Mouse (Mus musculus) spleen, adult 2 months (tissue): ENCODE results near the gene Slc3a2. TPM values are rescaled to one million over a fixed set of nuclear protein-coding genes. Genes with fewer than 3 reads are reported as not detected.

Experiments
- DNase-seq, 2 experiments: peaks; one replicate each; pipeline versions ENCODE4 v3.0.0 to v3.0.0-alpha.2; 2012 to 2021; ENCODE audit warnings: low spot score in 2 of 2, low read depth in 1 of 2
- H3K27ac ChIP-seq: fragments of 200-500 bp; 2 replicates; pipeline ENCODE4 v1.5.1; 2012; ENCODE audit warnings: low read length, inconsistent platforms; ENCODE audit not compliant: insufficient read depth
- H3K27me3 ChIP-seq: fragments of 200-500 bp; 2 replicates; pipeline ENCODE4 v1.6.1; 2012; ENCODE audit warnings: mild to moderate bottlenecking, moderate library complexity, low read length, inconsistent platforms; ENCODE audit not compliant: control insufficient read depth, insufficient read depth
- H3K36me3 ChIP-seq: fragments of 200-500 bp; 2 replicates; pipeline ENCODE4 v1.6.1; 2012; ENCODE audit warnings: mild to moderate bottlenecking, low read length, inconsistent platforms; ENCODE audit not compliant: control insufficient read depth, insufficient read depth
- H3K4me1 ChIP-seq: fragments of 200-500 bp; 2 replicates; pipeline ENCODE4 v1.6.1; 2011; ENCODE audit warnings: inconsistent platforms; ENCODE audit not compliant: control insufficient read depth, insufficient read depth, insufficient read length
- H3K4me3 ChIP-seq: fragments of 200-500 bp; 2 replicates; pipeline ENCODE4 v1.5.1; 2011; ENCODE audit warnings: mild to moderate bottlenecking, inconsistent platforms; ENCODE audit not compliant: insufficient read depth, insufficient read length; ENCODE audit errors: extremely low read depth
- CTCF ChIP-seq: fragments of 200-500 bp; IDR thresholded peaks from 2 replicates; pipeline ENCODE4 v1.5.1; 2011; ENCODE audit warnings: mild to moderate bottlenecking, inconsistent platforms; ENCODE audit not compliant: insufficient read depth, insufficient read length, insufficient replicate concordance; ENCODE audit errors: extremely low read depth
- POLR2A ChIP-seq: fragments of 200-500 bp; IDR thresholded peaks from 2 replicates; pipeline ENCODE4 v1.6.1; 2011; ENCODE audit warnings: low read depth, low read length, inconsistent platforms
- WGBS: fragments of 180-500 bp; shearing (Covaris S2); methylation state at CpG from one replicate; pipeline ENCODE4 v1.1.7; 2018; 5-methylcytosine and 5-hydroxymethylcytosine counted together
- polyA plus RNA-seq: library from polyadenylated mRNA; depleted of rRNA; stranded (reverse); fragments of >200 nt; gene quantifications from 2 replicates; pipeline ENCODE4 v1.2.3, GENCODE M21; 2012

Gene Slc3a2
- polyA plus RNA-seq, 1 experiment = 122 TPM

GRCm38 (mm10) chr19:8757471-8757998 is 34.4 kb upstream of the Slc3a2 start:
- TF ChIP-seq POLR2A (no peak), CTCF (no peak)
- Histone ChIP-seq H3K36me3 (peaks cover 9% of the 10 kb centered on the region), H3K4me3 (peak overlapping the region; percentile 91), H3K27ac (peak overlapping the region; percentile 92), H3K4me1 (peaks cover 12% of the 10 kb centered on the region; the same call in 1 of the 2 replicates), H3K27me3 (no peaks in the 10 kb centered on the region)
- 2% methylated on average over 14 of the region's 14 CpGs for WGBS
- no peak for DNase-seq

DNA sequence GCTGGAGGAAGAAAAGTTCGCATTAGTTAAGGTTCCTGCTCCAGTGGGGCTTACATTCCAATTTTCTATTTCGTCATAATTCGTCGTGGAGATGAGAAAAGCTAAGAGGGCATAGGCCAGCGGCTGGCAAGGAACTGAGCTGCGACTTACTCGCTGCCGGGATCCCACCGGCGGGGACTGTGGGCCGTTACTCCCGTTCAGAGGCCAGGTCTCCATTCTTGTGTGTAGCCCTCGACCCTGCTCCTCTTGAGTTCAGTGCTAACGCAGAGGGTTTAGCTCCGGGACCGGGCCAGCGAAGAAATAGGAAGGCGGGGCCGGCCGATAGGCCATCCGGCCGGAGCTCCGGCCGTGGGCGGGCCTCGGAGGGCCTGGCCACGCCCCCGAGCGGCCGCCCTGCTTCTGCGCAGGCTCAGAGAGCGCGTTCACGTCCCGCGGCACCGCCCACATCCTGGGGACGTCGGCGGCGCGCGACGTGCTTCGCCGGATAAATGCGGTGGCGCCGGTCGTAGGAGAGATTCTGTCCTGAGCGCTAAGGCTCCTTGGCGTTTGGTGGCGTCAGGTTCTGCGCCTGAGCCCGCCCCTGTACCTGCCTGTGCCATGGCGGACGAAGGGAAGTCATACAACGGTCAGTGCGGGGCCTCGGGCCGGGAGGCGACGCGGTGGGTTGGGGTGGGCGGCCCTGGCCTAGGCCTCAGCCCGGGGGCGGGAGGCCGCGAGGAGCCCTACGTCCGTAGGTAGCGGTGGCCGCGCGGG is 33.6 kb upstream of the Slc3a2 start, which contains the start of gene Nxf1:
TSS of gene Nxf1 (plus strand) at position 439 of the 753 bp plus-strand sequence.
- Histone ChIP-seq H3K27me3 (no peaks in the 10 kb centered on the region), H3K27ac (peak within 1 kb of the TSS; percentile 92), H3K4me1 (peaks cover 12% of the 10 kb centered on the region; the same call in 1 of the 2 replicates), H3K4me3 (peak within 1 kb of the TSS; percentile 91), H3K36me3 (peaks cover 4% of the 10 kb centered on the region)
- WGBS = under 1% methylated on average over 75 of the region's 75 CpGs
- TF ChIP-seq CTCF (no peak), POLR2A (peak; percentile 95)
- peak; percentile 83 to 91 for DNase-seq

DNA sequence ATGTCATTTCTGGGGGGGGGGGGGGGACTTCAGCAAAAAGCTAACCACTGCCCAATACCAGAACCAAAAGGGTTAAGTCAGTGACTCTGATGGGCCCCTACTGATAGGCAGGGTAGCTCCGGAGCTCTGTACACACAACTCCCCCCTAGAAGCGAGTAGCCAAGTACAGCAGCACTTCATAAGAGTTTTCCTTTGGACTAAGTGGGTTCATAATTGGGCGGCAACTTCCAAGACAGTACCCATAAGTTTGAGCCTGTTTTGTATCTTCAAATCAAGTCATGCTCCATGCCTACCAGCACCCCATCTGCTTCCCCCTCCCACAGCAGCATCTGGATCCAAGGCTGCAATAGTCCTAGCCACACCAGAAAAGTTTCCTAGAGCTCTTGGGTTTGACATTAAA is 32.5 kb upstream of the Slc3a2 start:
- TF ChIP-seq POLR2A = no peak
- no peak for TF ChIP-seq CTCF
- peaks cover 12% of the 10 kb centered on the region; the same call in 1 of the 2 replicates for H3K4me1 ChIP-seq
- no peak for DNase-seq
- WGBS = 75% methylated on average over 3 of the region's 3 CpGs
- no peak overlapping the region for H3K27ac ChIP-seq
- no peak overlapping the region for H3K4me3 ChIP-seq
- peaks cover 10% of the 10 kb centered on the region for H3K36me3 ChIP-seq
- H3K27me3 ChIP-seq = no peaks in the 10 kb centered on the region

- DNase-seq = no peak
- no peak for TF ChIP-seq CTCF
- no peak for TF ChIP-seq POLR2A
- 0 out of 2 replicates have a peak, but pooled peaks cover under 1% of the 10 kb centered on the region for H3K4me1 ChIP-seq
- H3K4me3 ChIP-seq = no peak overlapping the region
- H3K27me3 ChIP-seq = no peaks in the 10 kb centered on the region
- H3K36me3 ChIP-seq = peaks cover 47% of the 10 kb centered on the region
- 84% methylated on average over 2 of the region's 2 CpGs for WGBS
- no peak overlapping the region for H3K27ac ChIP-seq
Measured at GRCm38 (mm10) chr19:8747368-8747767, 24.2 kb upstream of the Slc3a2 start.

GRCm38 (mm10) chr19:8745382-8745781 is 22.2 kb upstream of the Slc3a2 start:
- WGBS = 93% methylated on average over 1 of the region's 1 CpGs
- H3K27ac ChIP-seq = no peak overlapping the region
- H3K4me3 ChIP-seq = no peak overlapping the region
- no peaks in the 10 kb centered on the region for H3K27me3 ChIP-seq
- no peak for DNase-seq
- H3K36me3 ChIP-seq = peaks cover 40% of the 10 kb centered on the region
- peaks cover 4% of the 10 kb centered on the region; the same call in 1 of the 2 replicates for H3K4me1 ChIP-seq
- TF ChIP-seq POLR2A = no peak
- TF ChIP-seq CTCF = no peak

DNA sequence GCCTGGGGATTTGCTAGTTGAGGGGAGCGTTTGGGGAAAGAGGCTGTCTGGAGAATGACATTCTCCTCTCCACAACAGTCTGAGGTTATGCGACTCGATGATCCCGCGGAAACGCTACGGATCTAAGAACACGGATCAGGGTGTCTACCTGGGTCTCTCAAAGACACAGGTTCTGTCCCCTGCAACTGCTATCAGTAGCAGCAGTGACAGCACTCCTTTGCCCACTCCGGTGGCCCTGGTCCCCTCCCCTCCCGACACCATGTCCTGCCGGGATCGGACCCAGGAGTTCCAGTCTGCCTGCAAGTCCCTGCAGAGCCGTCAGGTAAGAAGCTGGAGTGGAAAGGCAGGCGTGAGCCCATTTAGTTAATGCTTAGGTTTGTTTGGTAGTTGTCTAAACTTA is 19.0 kb upstream of the Slc3a2 start:
- DNase-seq = no peak
- TF ChIP-seq POLR2A (no peak), CTCF (no peak)
- Histone ChIP-seq H3K4me3 (peak overlapping the region; percentile 96), H3K27ac (peak overlapping the region; percentile 86), H3K4me1 (peaks cover 4% of the 10 kb centered on the region; the same call in 1 of the 2 replicates), H3K27me3 (no peaks in the 10 kb centered on the region), H3K36me3 (peaks cover 30% of the 10 kb centered on the region)
- 5% methylated on average over 14 of the region's 14 CpGs for whole genome bisulfite sequencing
